Mouse (Mus musculus) midbrain, embryonic 11.5 days (tissue): ENCODE measurements around the gene Prkcd. TPM values are rescaled to one million over a fixed set of nuclear protein-coding genes. Genes with fewer than 3 reads are reported as not detected.

ENCODE experiments used
- ATAC-seq: fragments of 200-750 bp; cut with Nextera tagmentation; 2 replicates; pipeline ENCODE4 v1.8.0; 2017; ENCODE audit warnings: moderate TSS enrichment, moderate library complexity; ENCODE audit not compliant: low FRiP score
- DNase-seq: peaks from one replicate; pipeline ENCODE4 v3.0.0; 2015; ENCODE audit warnings: low spot score; ENCODE audit errors: missing footprints
- H3K27ac ChIP-seq: fragments of 300-500 bp; sonication (generic); 2 replicates; pipeline ENCODE4 v1.5.1; 2014; ENCODE audit warnings: low read depth, low read length
- H3K27me3 ChIP-seq: fragments of 300-500 bp; sonication (generic); 2 replicates; pipeline ENCODE4 v1.6.1; 2014; ENCODE audit warnings: mild to moderate bottlenecking, low read length, moderate library complexity, mixed read lengths; ENCODE audit not compliant: control insufficient read depth, insufficient read depth
- H3K36me3 ChIP-seq: fragments of 300-500 bp; sonication (generic); 2 replicates; pipeline ENCODE4 v1.6.1; 2014; ENCODE audit warnings: mild to moderate bottlenecking, low read length, moderate library complexity, mixed read lengths; ENCODE audit not compliant: control insufficient read depth, insufficient read depth
- H3K4me1 ChIP-seq: fragments of 300-500 bp; sonication (generic); 2 replicates; pipeline ENCODE4 v1.6.1; 2014; ENCODE audit warnings: low read length; ENCODE audit not compliant: control insufficient read depth, insufficient read depth
- H3K4me2 ChIP-seq: fragments of 300-500 bp; sonication (generic); 2 replicates; pipeline ENCODE4 v1.6.1; 2014; ENCODE audit warnings: mild to moderate bottlenecking, moderate library complexity
- H3K4me3 ChIP-seq: fragments of 300-500 bp; sonication (generic); 2 replicates; pipeline ENCODE4 v1.5.1; 2014; ENCODE audit warnings: low read depth, low read length
- H3K9ac ChIP-seq: fragments of 300-500 bp; sonication (generic); 2 replicates; pipeline ENCODE4 v1.6.1; 2014; ENCODE audit warnings: low read length
- H3K9me3 ChIP-seq: fragments of 300-500 bp; sonication (generic); 2 replicates; pipeline ENCODE4 v1.6.1; 2016; ENCODE audit warnings: low read length; ENCODE audit not compliant: control insufficient read depth
- WGBS: fragments of 180-500 bp; shearing (Covaris S2); extraction: QIAGEN DNeasy Blood & Tissue Kit; methylation state at CpG from one replicate; pipeline ENCODE4 v1.1.7; 2014; 5-methylcytosine and 5-hydroxymethylcytosine counted together
- polyA plus RNA-seq: library from polyadenylated mRNA; unstranded; fragments of >200 nt; fragmentation: Nextera tagmentation; extraction: Ambion mirVana; gene quantifications from 2 replicates; pipeline ENCODE4 v1.2.1, GENCODE M21; 2014

The Prkcd gene
- polyA plus RNA-seq, 1 experiment from 2014 or later, result 20.1 TPM

- DNase-seq (no peak), ATAC-seq (no peak)
- H3K36me3 ChIP-seq, result no peaks in the 10 kb centered on the region
- H3K9ac ChIP-seq, result no peak overlapping the region
- H3K9me3 ChIP-seq, result no peaks in the 10 kb centered on the region
- H3K4me3 ChIP-seq, result no peak overlapping the region
- WGBS, result 87% methylated on average over 4 of the region's 4 CpGs
- H3K27me3 ChIP-seq, result no peaks in the 10 kb centered on the region
- H3K4me2 ChIP-seq, result no peak overlapping the region
- no peaks in the 10 kb centered on the region; the same call in 1 of the 2 replicates for H3K4me1 ChIP-seq
- no peak overlapping the region for H3K27ac ChIP-seq
These were observed 12.7 kb upstream of the Prkcd start for GRCm38 (mm10) chr14:30638686-30639085.

GRCm38 (mm10) chr14:30638009-30638408, 12.0 kb upstream of the Prkcd start:
- no peak overlapping the region for H3K4me3 ChIP-seq
- no peaks in the 10 kb centered on the region for H3K36me3 ChIP-seq
- no peak for ATAC-seq
- H3K27me3 ChIP-seq, result no peaks in the 10 kb centered on the region
- no peak overlapping the region for H3K9ac ChIP-seq
- no peaks in the 10 kb centered on the region; the same call in 1 of the 2 replicates for H3K4me1 ChIP-seq
- no peak overlapping the region for H3K27ac ChIP-seq
- no peak overlapping the region for H3K4me2 ChIP-seq
- WGBS, result 82% methylated on average over 4 of the region's 4 CpGs
- no peak for DNase-seq
- no peaks in the 10 kb centered on the region for H3K9me3 ChIP-seq

- 81% methylated on average over 2 of the region's 2 CpGs for WGBS
- no peak for ATAC-seq
These were observed 11.1 kb upstream of the Prkcd start for GRCm38 (mm10) chr14:30637087-30637486.

GRCm38 (mm10) chr14:30636499-30636898, 10.5 kb upstream of the Prkcd start:
- Histone ChIP-seq H3K36me3 (no peaks in the 10 kb centered on the region), H3K9me3 (no peaks in the 10 kb centered on the region), H3K27ac (no peak overlapping the region), H3K27me3 (no peaks in the 10 kb centered on the region), H3K4me1 (no peaks in the 10 kb centered on the region; the same call in 1 of the 2 replicates), H3K4me3 (no peak overlapping the region), H3K4me2 (no peak overlapping the region), H3K9ac (no peak overlapping the region)
- ATAC-seq (no peak), DNase-seq (no peak)
- WGBS, result 86% methylated on average over 9 of the region's 9 CpGs

More at GRCm38 (mm10) chr14:30637087-30637486, 11.1 kb upstream of the Prkcd start:
- DNase-seq, result no peak
- H3K4me1 ChIP-seq, result no peaks in the 10 kb centered on the region; the same call in 1 of the 2 replicates
- no peak overlapping the region for H3K4me3 ChIP-seq
- H3K27ac ChIP-seq, result no peak overlapping the region
- no peak overlapping the region for H3K4me2 ChIP-seq
- no peaks in the 10 kb centered on the region for H3K9me3 ChIP-seq
- H3K36me3 ChIP-seq, result no peaks in the 10 kb centered on the region
- H3K27me3 ChIP-seq, result no peaks in the 10 kb centered on the region
- H3K9ac ChIP-seq, result no peak overlapping the region

GRCm38 (mm10) chr14:30635219-30635910, 9.4 kb upstream of the Prkcd start:
- Histone ChIP-seq H3K9ac (no peak overlapping the region), H3K36me3 (no peaks in the 10 kb centered on the region), H3K4me3 (no peak overlapping the region), H3K27me3 (no peaks in the 10 kb centered on the region), H3K27ac (no peak overlapping the region), H3K4me1 (no peaks in the 10 kb centered on the region; the same call in 1 of the 2 replicates), H3K4me2 (no peak overlapping the region), H3K9me3 (no peaks in the 10 kb centered on the region)
- ATAC-seq (no peak), DNase-seq (no peak)
- WGBS, result 84% methylated on average over 13 of the region's 13 CpGs

GRCm38 (mm10) chr14:30634418-30634817, 8.4 kb upstream of the Prkcd start:
- no peak overlapping the region for H3K9ac ChIP-seq
- no peak overlapping the region for H3K4me2 ChIP-seq
- no peak for ATAC-seq
- no peaks in the 10 kb centered on the region; the same call in 1 of the 2 replicates for H3K4me1 ChIP-seq
- 96% methylated on average over 1 of the region's 1 CpGs for WGBS
- no peaks in the 10 kb centered on the region for H3K9me3 ChIP-seq
- H3K27ac ChIP-seq, result no peak overlapping the region
- no peaks in the 10 kb centered on the region for H3K27me3 ChIP-seq
- no peaks in the 10 kb centered on the region for H3K36me3 ChIP-seq
- no peak for DNase-seq
- no peak overlapping the region for H3K4me3 ChIP-seq

GRCm38 (mm10) chr14:30633708-30634107, 7.7 kb upstream of the Prkcd start:
- ATAC-seq (no peak), DNase-seq (no peak)
- 84% methylated on average over 7 of the region's 7 CpGs for WGBS
- H3K27me3 ChIP-seq, result no peaks in the 10 kb centered on the region
- H3K9me3 ChIP-seq, result no peaks in the 10 kb centered on the region
- no peak overlapping the region for H3K9ac ChIP-seq
- H3K4me2 ChIP-seq, result no peak overlapping the region
- no peak overlapping the region for H3K4me3 ChIP-seq
- no peak overlapping the region for H3K27ac ChIP-seq
- no peaks in the 10 kb centered on the region for H3K36me3 ChIP-seq
- no peaks in the 10 kb centered on the region; the same call in 1 of the 2 replicates for H3K4me1 ChIP-seq

- Histone ChIP-seq H3K9ac (no peak overlapping the region), H3K36me3 (no peaks in the 10 kb centered on the region), H3K27me3 (peaks cover under 1% of the 10 kb centered on the region; the same call in 1 of the 2 replicates), H3K4me2 (no peak overlapping the region), H3K9me3 (no peaks in the 10 kb centered on the region), H3K4me1 (no peaks in the 10 kb centered on the region), H3K27ac (no peak overlapping the region), H3K4me3 (no peak overlapping the region)
- 58% methylated on average over 2 of the region's 2 CpGs for WGBS
- no peak for ATAC-seq
- DNase-seq, result no peak
These were observed 5.8 kb upstream of the Prkcd start for GRCm38 (mm10) chr14:30631834-30632233.

- 83% methylated on average over 5 of the region's 5 CpGs for WGBS
- no peaks in the 10 kb centered on the region for H3K9me3 ChIP-seq
- no peak overlapping the region for H3K4me3 ChIP-seq
- peaks cover 7% of the 10 kb centered on the region; the same call in 1 of the 2 replicates for H3K4me1 ChIP-seq
- no peak overlapping the region for H3K27ac ChIP-seq
- ATAC-seq, result no peak
- no peaks in the 10 kb centered on the region for H3K36me3 ChIP-seq
- H3K9ac ChIP-seq, result no peak overlapping the region
- DNase-seq, result no peak
- H3K27me3 ChIP-seq, result peaks cover 9% of the 10 kb centered on the region
- H3K4me2 ChIP-seq, result no peak overlapping the region
These were observed 5.0 kb upstream of the Prkcd start for GRCm38 (mm10) chr14:30630811-30631576.
